Mouse (Mus musculus): ENCODE measurements around the gene Dmc1.

DNA sequence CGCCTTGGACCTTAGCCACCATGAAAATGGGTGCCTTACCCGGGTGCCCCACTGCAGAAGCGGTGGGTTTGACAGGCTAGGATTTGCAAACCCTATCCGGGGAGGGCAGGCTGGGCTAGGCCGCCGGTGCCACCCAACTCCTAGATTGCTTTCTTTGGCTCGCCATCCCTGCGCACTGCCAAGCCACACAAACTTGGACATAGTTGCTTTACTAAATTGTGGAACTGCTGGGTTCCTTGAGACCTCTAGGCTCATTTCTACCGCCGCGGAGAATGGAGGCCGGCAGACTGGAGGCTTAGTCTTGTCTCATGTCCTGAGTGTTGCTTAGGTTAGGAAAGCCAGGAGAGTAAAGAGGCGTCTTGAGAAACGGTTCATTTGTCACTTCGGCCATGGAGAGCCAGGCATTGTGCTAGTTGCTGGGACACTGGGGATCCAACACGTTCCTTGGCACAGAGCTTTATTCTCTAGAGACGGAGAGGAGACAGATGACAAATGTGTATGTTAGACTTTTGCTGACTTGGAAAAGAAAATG lies 57.6 kb downstream of the Dmc1 start:
- TF ChIP-seq CTCF (IDR thresholded peaks at IDR 0.05; ENCODE audit: low read depth, low read length) (no peak), GATA1 (IDR thresholded peaks at IDR 0.05; ENCODE audit: borderline replicate concordance, low read length) (no peak), TAL1 (conservative IDR thresholded peaks at IDR 0.05; ENCODE audit: low read depth, low read length) (no peak), POLR2AphosphoS5 (IDR thresholded peaks at IDR 0.05; ENCODE audit: insufficient replicate concordance, low read depth, low read length) (no peak)

Measured in G1E (cell line).